Mouse (Mus musculus): ENCODE results near the gene Sik3.

DNA sequence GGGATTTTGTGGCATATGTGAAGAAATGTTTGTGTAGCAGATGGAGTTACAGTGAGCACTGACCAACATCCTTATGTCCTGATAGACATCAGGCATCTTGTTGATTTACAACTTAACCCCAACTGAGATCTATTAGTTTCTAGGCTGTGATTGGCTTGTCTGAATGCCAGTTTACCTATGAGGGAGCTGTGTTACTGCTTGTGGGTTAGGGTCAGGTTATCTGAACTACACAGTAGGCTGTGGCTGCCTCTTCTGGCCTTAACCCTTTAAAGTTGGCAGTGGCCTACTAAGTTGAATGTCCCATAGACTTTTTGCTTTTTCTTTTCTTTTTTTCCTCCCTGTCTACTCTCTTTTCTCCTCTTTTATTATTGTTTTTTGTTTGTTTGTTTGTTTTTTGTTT is 98.7 kb downstream of the Sik3 start:
- TF ChIP-seq POLR2A (IDR thresholded peaks at IDR 0.05; ENCODE audit: insufficient read depth, low read depth, low read length) (no peak), EP300 (IDR thresholded peaks at IDR 0.05; ENCODE audit: insufficient read depth, low read depth, low read length) (no peak)
